Mouse (Mus musculus) large intestine, adult 2 months (tissue): ENCODE data around the gene Galnt16. TPM values are rescaled to one million over a fixed set of nuclear protein-coding genes. Genes with fewer than 3 reads are reported as not detected.

Source experiments
- DNase-seq: peaks from one replicate; pipeline ENCODE4 v3.0.0-alpha.2; 2012; ENCODE audit warnings: low read depth, low spot score
- WGBS: fragments of 180-500 bp; shearing (Covaris S2); methylation state at CpG from one replicate; pipeline ENCODE4 v1.1.7; 2018; 5-methylcytosine and 5-hydroxymethylcytosine counted together
- polyA plus RNA-seq: library from polyadenylated mRNA; depleted of rRNA; stranded (reverse); fragments of >200 nt; gene quantifications from 2 replicates; pipeline ENCODE4 v1.2.3, GENCODE M21; 2012

The Galnt16 gene
- polyA plus RNA-seq, 1 experiment = 0.82 TPM

- WGBS = 80% methylated on average over 5 of the region's 5 CpGs
- no peak for DNase-seq
These were observed 9.8 kb downstream of the Galnt16 start for GRCm38 (mm10) chr12:80527727-80528389.

DNA sequence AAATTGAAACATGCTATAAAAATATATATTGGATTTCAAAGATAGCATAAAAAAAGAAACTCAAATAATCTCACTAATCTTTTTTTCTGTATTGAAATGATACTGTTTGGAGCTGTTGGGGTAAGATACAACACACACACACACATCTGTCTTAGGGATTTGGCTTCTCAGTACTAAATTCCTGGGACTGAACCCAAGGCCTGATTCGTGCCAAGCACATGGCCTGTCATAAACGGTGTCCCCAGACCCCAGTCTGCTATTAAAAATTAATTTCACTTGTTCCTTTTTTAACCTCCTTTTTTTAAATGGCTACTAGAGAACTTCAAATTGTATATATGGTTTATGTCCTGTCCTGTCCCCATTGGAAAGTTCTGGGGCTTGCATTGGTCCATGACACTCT is 12.0 kb downstream of the Galnt16 start:
- 44% methylated on average over 2 of the region's 2 CpGs for WGBS
- DNase-seq = no peak

DNA sequence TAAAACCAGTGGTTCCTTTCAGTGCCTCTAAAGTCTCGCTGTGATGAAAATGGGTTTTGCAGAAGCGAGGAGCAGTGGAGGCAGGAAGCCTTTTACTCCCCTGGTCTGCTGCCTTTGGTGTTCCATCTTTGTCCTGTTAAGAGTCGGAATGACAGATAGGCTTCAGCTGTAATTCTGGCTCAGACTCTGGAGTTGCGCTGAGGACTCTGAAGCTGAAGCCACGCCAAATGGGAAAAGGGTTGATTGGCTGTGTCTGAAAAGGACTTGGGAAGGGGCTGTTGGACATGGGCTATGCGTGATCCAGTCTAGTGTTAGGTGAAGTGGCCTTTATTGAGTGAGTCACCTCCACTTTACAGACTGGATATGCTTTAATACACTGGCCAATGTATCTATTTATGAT is 12.6 kb downstream of the Galnt16 start:
- WGBS = 74% methylated on average over 6 of the region's 6 CpGs
- no peak for DNase-seq

DNA sequence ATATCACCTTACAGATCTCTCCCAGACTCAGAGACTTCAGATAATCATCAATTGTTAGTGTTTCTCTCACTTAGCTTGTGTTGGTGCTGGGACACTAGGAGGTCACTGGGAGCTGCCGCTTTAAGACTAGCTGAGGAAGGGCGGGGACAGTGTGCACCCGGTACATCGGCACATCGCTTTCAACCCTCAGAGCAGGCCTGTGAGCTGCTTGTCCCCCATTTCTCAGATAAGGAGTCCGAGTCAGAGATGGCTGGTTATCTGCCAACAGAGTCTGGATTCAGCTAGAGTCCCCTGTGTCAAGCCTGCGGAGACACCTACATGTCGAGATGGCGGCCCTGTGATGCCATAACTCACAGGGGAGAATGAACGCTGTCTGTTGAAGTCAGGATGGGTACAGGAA is 13.5 kb downstream of the Galnt16 start:
- 61% methylated on average over 10 of the region's 10 CpGs for WGBS
- DNase-seq = no peak

DNA sequence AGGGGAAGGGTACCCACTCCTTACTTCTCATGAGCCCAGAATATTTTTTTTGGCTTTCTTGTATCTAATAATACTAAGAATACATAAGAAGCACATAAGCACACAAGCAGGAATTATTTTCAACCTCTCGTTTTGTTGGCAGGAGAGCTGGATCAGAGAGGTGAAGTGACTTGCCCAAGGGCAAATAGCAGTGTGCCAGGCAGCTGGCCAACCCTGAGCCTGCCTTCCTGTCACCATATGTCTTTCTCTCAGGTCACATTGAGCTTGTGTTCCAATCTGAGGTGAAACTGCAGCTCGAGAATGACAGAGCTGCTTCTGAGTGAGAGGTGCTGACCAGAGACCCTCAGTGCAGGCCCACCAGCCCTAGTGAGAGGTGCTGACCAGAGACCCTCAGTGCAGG is 15.8 kb downstream of the Galnt16 start:
- no peak for DNase-seq
- WGBS = 57% methylated on average over 2 of the region's 2 CpGs

- DNase-seq = no peak
- WGBS = 72% methylated on average over 2 of the region's 2 CpGs
These were observed 19.2 kb downstream of the Galnt16 start for GRCm38 (mm10) chr12:80537313-80537712.

DNA sequence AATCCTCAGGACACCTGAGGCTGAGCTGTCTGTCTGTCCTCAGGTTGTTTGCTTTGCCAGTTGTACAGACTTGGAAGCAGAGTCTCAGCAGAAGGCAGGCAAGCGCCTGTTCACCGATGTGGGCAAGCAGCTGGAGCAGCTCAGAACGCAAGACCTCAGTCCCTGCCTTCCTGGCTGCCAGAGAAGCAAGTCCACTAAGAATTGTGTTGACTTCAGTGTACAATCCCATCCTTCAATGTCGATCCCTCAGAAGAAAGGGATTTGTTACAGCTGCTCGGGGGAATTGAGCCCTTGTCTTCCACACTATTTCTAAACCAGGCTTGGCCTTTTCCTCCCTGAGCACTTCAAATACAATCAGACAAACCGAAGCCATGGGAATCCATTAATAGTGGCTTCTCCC is 20.2 kb downstream of the Galnt16 start:
- no peak for DNase-seq
- 60% methylated on average over 6 of the region's 6 CpGs for WGBS

- WGBS = 32% methylated on average over 4 of the region's 4 CpGs
- no peak for DNase-seq
These were observed 27.2 kb downstream of the Galnt16 start for GRCm38 (mm10) chr12:80545310-80545709.

- 64% methylated on average over 11 of the region's 11 CpGs for WGBS
- DNase-seq = no peak
These were observed 31.6 kb downstream of the Galnt16 start for GRCm38 (mm10) chr12:80549646-80550045.

GRCm38 (mm10) chr12:80553157-80553556 is 35.1 kb downstream of the Galnt16 start:
- no peak for DNase-seq
- WGBS = 33% methylated on average over 1 of the region's 3 CpGs

GRCm38 (mm10) chr12:80554312-80554711 is 36.2 kb downstream of the Galnt16 start:
- WGBS = 87% methylated on average over 6 of the region's 6 CpGs
- DNase-seq = no peak

GRCm38 (mm10) chr12:80561904-80562303 is 43.8 kb downstream of the Galnt16 start:
- 16% methylated on average over 2 of the region's 2 CpGs for WGBS
- DNase-seq = no peak

DNA sequence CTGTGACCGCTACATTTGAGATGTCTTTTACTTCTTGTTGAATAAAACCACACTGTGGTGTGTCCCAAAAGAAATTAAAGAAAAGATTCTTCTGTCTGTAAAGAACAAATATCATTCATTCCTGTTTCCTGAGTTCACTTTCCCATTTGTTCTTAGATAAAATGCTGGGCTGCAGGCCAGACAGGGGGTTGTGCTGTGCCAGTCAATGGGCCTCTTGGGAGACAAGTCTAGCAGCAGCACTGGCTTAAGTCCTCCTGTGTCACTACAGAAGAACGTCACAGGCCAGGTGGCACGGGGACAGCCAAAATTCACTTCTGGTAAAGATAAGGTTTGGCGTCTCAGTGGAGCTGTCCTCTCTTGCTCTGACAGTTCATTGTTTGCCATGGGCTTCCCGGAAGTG is 44.7 kb downstream of the Galnt16 start:
- WGBS = 35% methylated on average over 5 of the region's 5 CpGs
- DNase-seq = no peak

- no peak for DNase-seq
- WGBS = 73% methylated on average over 6 of the region's 6 CpGs
These were observed 46.9 kb downstream of the Galnt16 start for GRCm38 (mm10) chr12:80564990-80565389.

DNA sequence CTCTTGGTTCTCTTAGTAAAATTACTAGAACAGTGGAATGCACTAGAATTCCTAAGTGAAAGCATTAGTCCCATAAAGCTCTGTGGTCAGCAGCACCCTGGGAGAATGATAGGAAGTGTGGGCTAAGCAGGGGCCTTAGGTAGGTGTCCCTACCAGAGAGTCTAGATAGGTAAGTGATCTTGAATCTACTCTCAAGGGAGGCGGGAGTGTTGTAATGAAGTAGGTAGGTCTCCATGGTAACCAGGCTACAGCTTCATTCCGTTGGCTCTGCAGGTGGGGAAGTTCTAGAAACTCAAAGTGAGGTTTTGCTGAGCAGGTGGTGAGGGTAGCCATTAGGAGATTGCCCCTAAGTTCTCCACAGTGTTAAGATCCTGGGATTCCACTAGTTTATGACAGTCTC is 47.7 kb downstream of the Galnt16 start:
- 59% methylated on average over 2 of the region's 2 CpGs for WGBS
- no peak for DNase-seq

DNA sequence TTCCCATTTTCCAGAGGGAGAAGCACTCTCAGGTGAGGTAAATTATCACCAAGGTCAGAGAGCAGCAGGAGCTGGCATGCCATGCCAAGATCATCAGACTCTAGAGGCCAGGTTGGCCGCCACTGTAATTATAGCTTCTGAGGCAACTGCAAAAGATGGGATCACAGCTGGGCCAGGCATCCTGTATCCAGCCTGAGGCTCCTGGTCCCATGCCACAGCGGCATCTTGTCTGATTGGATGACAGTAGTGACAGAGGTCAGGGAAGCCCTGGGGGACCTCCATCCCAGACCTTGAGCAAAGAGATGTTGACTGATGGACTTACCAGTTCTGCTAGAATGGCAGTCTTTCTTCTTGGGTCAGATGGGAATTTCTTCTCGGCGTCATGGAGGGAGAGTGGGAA is 48.4 kb downstream of the Galnt16 start:
- WGBS = 56% methylated on average over 4 of the region's 4 CpGs
- DNase-seq = no peak

DNA sequence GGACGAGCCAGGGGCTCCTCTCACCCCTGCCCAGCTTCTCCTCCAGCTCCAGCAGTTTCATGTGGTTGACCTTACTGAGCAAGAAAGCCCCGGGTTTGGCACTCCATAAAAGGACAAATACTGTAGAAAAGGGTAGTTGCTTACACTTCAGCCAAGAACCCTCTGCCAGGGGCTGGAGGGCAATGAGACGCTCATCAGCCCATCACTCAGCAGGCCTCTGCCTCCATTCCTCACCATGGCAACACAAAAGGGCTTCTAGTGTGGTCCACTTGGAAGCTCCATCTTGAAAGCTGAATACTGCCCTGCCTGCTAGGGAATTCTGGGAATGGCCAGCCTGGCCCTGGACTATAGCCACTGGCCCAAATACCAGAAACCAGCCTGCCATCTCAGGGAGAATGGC is 49.3 kb downstream of the Galnt16 start:
- WGBS = 36% methylated on average over 3 of the region's 3 CpGs
- DNase-seq = no peak

GRCm38 (mm10) chr12:80569561-80569960 is 51.5 kb downstream of the Galnt16 start:
- DNase-seq = no peak
- WGBS = 75% methylated on average over 2 of the region's 2 CpGs

DNA sequence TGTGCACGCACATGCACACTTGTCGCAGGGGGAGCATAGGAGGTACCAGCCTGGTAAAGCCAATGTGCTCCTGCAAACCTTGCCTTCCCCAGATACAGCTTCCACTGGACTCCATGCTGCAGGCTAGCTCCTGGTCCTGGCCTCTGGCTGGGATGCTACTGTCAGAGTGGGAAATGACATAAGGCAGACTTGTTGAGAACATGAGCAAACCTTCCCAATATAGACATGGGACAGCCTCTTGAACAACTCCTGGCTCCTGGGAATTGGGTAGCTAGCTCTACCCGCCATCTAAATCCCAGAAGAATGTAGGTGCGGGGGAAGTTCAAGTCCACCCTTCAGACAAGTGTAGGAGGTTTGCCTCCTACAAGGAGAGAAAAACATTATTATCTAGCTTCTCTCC is 56.2 kb downstream of the Galnt16 start:
- no peak for DNase-seq
- WGBS = 83% methylated on average over 4 of the region's 4 CpGs

GRCm38 (mm10) chr12:80574825-80575371 is 56.8 kb downstream of the Galnt16 start:
- WGBS = 38% methylated on average over 15 of the region's 15 CpGs
- no peak for DNase-seq

GRCm38 (mm10) chr12:80577049-80577448 is 59.0 kb downstream of the Galnt16 start:
- WGBS = 57% methylated on average over 5 of the region's 5 CpGs
- DNase-seq = no peak

DNA sequence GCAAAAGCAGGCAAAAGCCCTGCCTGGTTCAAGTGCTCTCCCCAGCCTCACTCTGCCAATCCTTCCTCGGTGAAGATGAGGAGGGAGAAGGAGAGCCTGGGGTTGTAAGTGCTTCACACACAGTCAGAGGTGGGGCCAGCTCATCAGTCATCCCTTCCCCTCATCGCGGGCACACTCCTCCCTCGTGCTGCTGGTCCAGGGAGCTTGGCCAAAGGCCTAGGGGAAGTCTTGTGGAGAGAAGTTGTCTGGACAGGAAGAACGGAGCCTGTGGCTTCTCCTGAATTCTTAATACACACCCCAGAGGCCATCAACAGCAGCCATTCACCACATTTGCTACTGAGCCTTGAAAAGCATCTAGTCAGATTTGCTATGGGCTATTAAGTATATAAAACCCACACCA is 63.3 kb downstream of the Galnt16 start:
- DNase-seq = no peak
- 48% methylated on average over 5 of the region's 5 CpGs for WGBS
